ENCODE assay signal across 17 mouse cellular contexts in genomic region chr17:73886071-73886785, GRCm38 (mm10).
A peak's percentile ranks its signal among the peaks of the same experiment; 100 is the strongest.
DNase-seq lines count a peak whose midpoint lies in the region; ATAC-seq lines count a peak whose summit lies in the region.
"Had no signal": no experiment of that assay in that cellular context is flagged by ENCODE, and none has a peak within 500 bp of the region (broad histone marks: within the 10 kb centered on the region; RNA-seq: fewer than 3 reads in every experiment).

No protein-coding gene starts in this region.

- DNase-seq in cerebellum, postnatal 14 days = peak; percentile 29 to 50
- no peak for DNase-seq in cerebellum, adult 18-20 months
- peak; percentile 88 for DNase-seq in kidney, adult 18-20 months
- DNase-seq in adrenal gland, postnatal 14 days = peak; percentile 30
- DNase-seq in kidney, postnatal 14 days = peak; percentile 78
- DNase-seq in c-Kit-positive CD71-positive TER-119-positive erythroid progenitor cells, embryonic 14.5 days (ENCODE audit: low spot score) = no peak
- DNase-seq in heart, adult 9 months (ENCODE audit: low spot score in 2 of 2) = no peak
- DNase-seq: retina, postnatal 1 day had no signal

- no peak overlapping the region for H3K27ac ChIP-seq in kidney, embryonic 14.5 days (ENCODE audit: low read depth, low read length)
- H3K27ac ChIP-seq: heart, embryonic 15.5 days; limb, embryonic 10.5 days; liver, embryonic 12.5 days; lung, embryonic 15.5 days; midbrain, embryonic 13.5 days; neural tube, embryonic 15.5 days had no signal

- H3K9ac ChIP-seq in kidney, embryonic 14.5 days (ENCODE audit: low read depth, low read length) = no peak overlapping the region
- H3K9ac ChIP-seq: heart, embryonic 15.5 days; liver, embryonic 12.5 days; lung, embryonic 15.5 days; midbrain, embryonic 13.5 days; neural tube, embryonic 15.5 days had no signal

- no peaks in the 10 kb centered on the region for H3K27me3 ChIP-seq in kidney, embryonic 14.5 days (ENCODE audit: control insufficient read depth, insufficient read depth, low read length)
- H3K27me3 ChIP-seq: CH12.LX; heart, embryonic 15.5 days; liver, embryonic 12.5 days; lung, embryonic 15.5 days; midbrain, embryonic 13.5 days; neural tube, embryonic 15.5 days had no signal

- H3K4me3 ChIP-seq in kidney, embryonic 14.5 days (ENCODE audit: low read length) = no peak overlapping the region
- H3K4me3 ChIP-seq: heart, embryonic 15.5 days; limb, embryonic 10.5 days; liver, embryonic 12.5 days; lung, embryonic 15.5 days; midbrain, embryonic 13.5 days; myocyte; neural tube, embryonic 15.5 days had no signal

- WGBS in kidney, embryonic 14.5 days = 83% methylated on average over 25 of the region's 25 CpGs

- ATAC-seq in kidney, embryonic 14.5 days (ENCODE audit: low FRiP score, low TSS enrichment) = no peak
- ATAC-seq: liver, embryonic 12.5 days; midbrain, embryonic 13.5 days had no signal

- H3K36me3 ChIP-seq in kidney, embryonic 14.5 days (ENCODE audit: control insufficient read depth, insufficient read depth, low read length) = no peaks in the 10 kb centered on the region
- H3K36me3 ChIP-seq: heart, embryonic 15.5 days; limb, embryonic 10.5 days; liver, embryonic 12.5 days; lung, embryonic 15.5 days; midbrain, embryonic 13.5 days; neural tube, embryonic 15.5 days had no signal

- H3K4me1 ChIP-seq in kidney, embryonic 14.5 days (ENCODE audit: control insufficient read depth, insufficient read depth, low read length) = no peaks in the 10 kb centered on the region
- H3K4me1 ChIP-seq: liver, embryonic 12.5 days; lung, embryonic 15.5 days had no signal

- H3K4me2 ChIP-seq in kidney, embryonic 14.5 days (replicated peaks; ENCODE audit: low read depth, low read length) = no peak overlapping the region
- H3K4me2 ChIP-seq: heart, embryonic 15.5 days; liver, embryonic 12.5 days; lung, embryonic 15.5 days; midbrain, embryonic 13.5 days; neural tube, embryonic 15.5 days had no signal

- no peaks in the 10 kb centered on the region for H3K9me3 ChIP-seq in kidney, embryonic 14.5 days (ENCODE audit: control insufficient read depth, low read length)
- H3K9me3 ChIP-seq: heart, embryonic 15.5 days; limb, embryonic 10.5 days; lung, embryonic 15.5 days; midbrain, embryonic 13.5 days; neural tube, embryonic 15.5 days had no signal

Comparison
In these comparisons a context has a peak if more than half of its experiments do, and no peak if none do; other contexts are left out.
1. DNase-seq: peak in cerebellum, postnatal 14 days (2 of 2), kidney, adult 18-20 months (single experiment), adrenal gland, postnatal 14 days (single experiment) and kidney, postnatal 14 days (single experiment); none in cerebellum, adult 18-20 months (0 of 2), c-Kit-positive CD71-positive TER-119-positive erythroid progenitor cells, embryonic 14.5 days (single experiment) and heart, adult 9 months (0 of 2).